Mouse (Mus musculus): Measurements from ENCODE around the gene Rabl2.

DNA sequence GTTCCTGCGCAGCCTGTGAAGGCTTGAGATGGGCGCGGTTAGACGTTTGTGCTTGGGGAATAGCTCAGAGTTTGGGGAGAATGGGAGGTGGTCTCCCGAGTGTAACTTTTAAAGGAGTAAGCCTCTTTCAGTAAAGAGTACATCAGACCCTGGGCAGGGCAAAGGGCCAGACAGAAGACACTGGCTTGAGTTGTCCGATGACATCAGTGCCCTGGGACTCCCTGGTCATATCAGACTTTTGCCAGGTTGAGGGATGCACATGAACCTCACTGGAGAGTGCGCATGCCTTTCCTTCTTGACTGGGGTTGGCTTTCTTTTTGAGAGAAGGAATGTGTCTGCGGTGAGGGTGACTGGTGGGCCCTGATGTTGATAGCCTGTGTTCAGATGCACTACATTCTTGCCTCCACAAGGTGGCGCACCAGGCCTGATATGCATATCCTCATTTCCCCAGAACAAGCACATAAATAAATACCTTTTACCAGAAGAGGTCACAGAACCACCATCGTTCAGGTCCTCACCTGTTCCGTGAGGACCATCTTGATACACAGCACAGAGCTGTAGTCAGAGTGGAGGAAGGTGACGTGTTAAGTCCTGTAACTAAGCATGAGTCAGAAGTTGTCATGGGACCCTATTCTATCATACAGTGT, 30.7 kb upstream of the Rabl2 start:
- no peak for TF ChIP-seq POLR2A (IDR thresholded peaks at IDR 0.05; ENCODE audit: control insufficient read depth, extremely low read depth, insufficient read depth, low read length, poor library complexity)
- no peak for TF ChIP-seq CTCF (IDR thresholded peaks at IDR 0.05; ENCODE audit: borderline replicate concordance, control insufficient read depth, extremely low read depth, insufficient read depth, low read length, poor library complexity)
